9 mouse cellular contexts compared by ENCODE assay signal in genomic region chr13:105293781-105294667, GRCm38 (mm10). TPM values are rescaled to one million over a fixed set of nuclear protein-coding genes. Genes with fewer than 3 reads are reported as not detected.
DNase-seq lines count a peak whose midpoint lies in the region; ATAC-seq lines count a peak whose summit lies in the region.
"Had no signal": no experiment of that assay in that cellular context is flagged by ENCODE, and none has a peak within 500 bp of the region (broad histone marks: within the 10 kb centered on the region; RNA-seq: fewer than 3 reads in every experiment).

No protein-coding gene starts in this region.

- peak overlapping the region; percentile 71 for H3K9ac ChIP-seq in embryonic facial prominence, embryonic 15.5 days
- no peak overlapping the region for H3K9ac ChIP-seq in liver, embryonic 15.5 days
- peak overlapping the region; percentile 94 for H3K9ac ChIP-seq in neural tube, embryonic 12.5 days

- no peaks in the 10 kb centered on the region for H3K27me3 ChIP-seq in embryonic facial prominence, embryonic 15.5 days
- H3K27me3 ChIP-seq in liver, embryonic 15.5 days, result peaks cover 32% of the 10 kb centered on the region
- no peaks in the 10 kb centered on the region for H3K27me3 ChIP-seq in neural tube, embryonic 12.5 days (replicated peaks)

- H3K4me2 ChIP-seq in embryonic facial prominence, embryonic 15.5 days (replicated peaks), result peak overlapping the region; percentile 89
- H3K4me2 ChIP-seq in liver, embryonic 15.5 days, result peak overlapping the region; percentile 79
- peak overlapping the region; percentile 83 for H3K4me2 ChIP-seq in neural tube, embryonic 12.5 days (replicated peaks)

- ATAC-seq in embryonic facial prominence, embryonic 15.5 days (ENCODE audit: insufficient number of reproducible peaks, low FRiP score, low TSS enrichment, low read depth), result peak; percentile 87
- ATAC-seq in liver, embryonic 15.5 days (ENCODE audit: insufficient read depth), result peak; percentile 40; the same call in 1 of the 2 replicates
- ATAC-seq in neural tube, embryonic 12.5 days (ENCODE audit: low FRiP score, low read depth), result peak; percentile 89

- intact Hi-C loops in heart, postnatal 10 days (cut with DNase I), result no loop called here

- peaks cover 18% of the 10 kb centered on the region for H3K4me1 ChIP-seq in embryonic facial prominence, embryonic 15.5 days
- H3K4me1 ChIP-seq in liver, embryonic 15.5 days (replicated peaks), result peaks cover 3% of the 10 kb centered on the region
- H3K4me1 ChIP-seq in neural tube, embryonic 12.5 days, result peaks cover 13% of the 10 kb centered on the region

- peak overlapping the region; percentile 3 for H3K27ac ChIP-seq in embryonic facial prominence, embryonic 15.5 days (replicated peaks)
- H3K27ac ChIP-seq in liver, embryonic 15.5 days (replicated peaks), result no peak overlapping the region
- peak overlapping the region; percentile 20; the same call in 1 of the 2 replicates for H3K27ac ChIP-seq in neural tube, embryonic 12.5 days

- no peaks in the 10 kb centered on the region for H3K9me3 ChIP-seq in embryonic facial prominence, embryonic 15.5 days (replicated peaks)
- H3K9me3 ChIP-seq in liver, embryonic 15.5 days (replicated peaks), result no peaks in the 10 kb centered on the region
- no peaks in the 10 kb centered on the region for H3K9me3 ChIP-seq in neural tube, embryonic 12.5 days
- H3K9me3 ChIP-seq: G1E had no signal

- under 1% methylated on average over 66 of the region's 91 CpGs for WGBS in embryonic facial prominence, embryonic 15.5 days
- WGBS in liver, embryonic 15.5 days (ENCODE audit: insufficient replicate concordance), result 1% methylated on average over 87 of the region's 91 CpGs
- 1% methylated on average over 86 of the region's 91 CpGs for WGBS in neural tube, embryonic 12.5 days

- no peaks in the 10 kb centered on the region for H3K36me3 ChIP-seq in embryonic facial prominence, embryonic 15.5 days
- H3K36me3 ChIP-seq in liver, embryonic 15.5 days (replicated peaks), result no peaks in the 10 kb centered on the region
- H3K36me3 ChIP-seq in neural tube, embryonic 12.5 days, result peaks cover 5% of the 10 kb centered on the region; the same call in 1 of the 2 replicates
- H3K36me3 ChIP-seq: G1E had no signal

- H3K4me3 ChIP-seq in embryonic facial prominence, embryonic 15.5 days (replicated peaks), result peak overlapping the region; percentile 82
- peak overlapping the region; percentile 58 for H3K4me3 ChIP-seq in liver, embryonic 15.5 days (replicated peaks)
- peak overlapping the region; percentile 85 for H3K4me3 ChIP-seq in neural tube, embryonic 12.5 days

- DNase-seq in urinary bladder, adult 18-20 months (ENCODE audit: low spot score in 2 of 2), result peak; percentile 18 to 58
- DNase-seq in urinary bladder, postnatal 10 days (ENCODE audit: low spot score), result no peak
- DNase-seq in heart, postnatal 10 days, result peak; percentile 38 to 42
- DNase-seq in kidney, postnatal 36 days, result peak; percentile 9 to 68
- DNase-seq in thymus, postnatal 14 days, result peak; percentile 47

RNA-seq across cellular contexts. Expression of gene Rnf180, which starts 0.6 kb away (rescaled TPM):
- polyA plus RNA-seq in embryonic facial prominence, embryonic 15.5 days (2015; fragmentation: Nextera tagmentation; extraction: Ambion mirVana), result 6.6 and 6.8 TPM in 2 replicates
- 1 to 10 TPM; 1.2 to 2.3 TPM for total RNA-seq in heart, postnatal 10 days (2021)
- 0.51 and 0.73 TPM in 2 replicates for polyA plus RNA-seq in liver, embryonic 15.5 days (2015; fragmentation: Nextera tagmentation; extraction: Ambion mirVana)
- 12.8 and 13.0 TPM in 2 replicates for polyA plus RNA-seq in neural tube, embryonic 12.5 days (2016; fragmentation: Nextera tagmentation; extraction: Ambion mirVana)
- polyA plus RNA-seq: G1E had no signal
